Mouse (Mus musculus) neural tube, postnatal 0 days (tissue): Measurements from ENCODE around the gene Rsl1d1. TPM values are rescaled to one million over a fixed set of nuclear protein-coding genes. Genes with fewer than 3 reads are reported as not detected.

Experiments used
- microRNA-seq: library from miRNA; unstranded; fragments of <30 nt; microRNA quantifications from one replicate; pipeline ENCODE4, GENCODE M21; 2016
- polyA plus RNA-seq: library from polyadenylated mRNA; unstranded; fragments of >200 nt; fragmentation: Nextera tagmentation; extraction: Ambion mirVana; gene quantifications from 2 replicates; pipeline ENCODE4 v1.2.1, GENCODE M21; 2015

The Rsl1d1 gene
- polyA plus RNA-seq: 104 TPM in 2 replicates

GRCm38 (mm10) chr16:11202571-11203554 lies at the start of gene Rsl1d1:
Gene Rsl1d1, minus strand, starts transcription at chr16:11203331.

GRCm38 (mm10) chr16:11176208-11176883 lies 26.8 kb downstream of the Rsl1d1 start, which contains the start of gene Zc3h7a:
Gene Zc3h7a, minus strand, starts transcription at chr16:11176393.

Small RNAs within 50 kb of the gene (microRNA-seq; reads per million reads assigned to microRNA genes)
- gene Gm23935: 98.4 reads per million, percentile 43 among the genes with 10 or more reads in this experiment

Other genes starting within 250 kb of the Rsl1d1 start
- gene Snn, start 142.4 kb downstream of the Rsl1d1 start, polyA plus RNA-seq: 85.9 and 103 TPM in 2 replicates
- gene Litaf, start 137.2 kb downstream of the Rsl1d1 start, polyA plus RNA-seq: 27.9 and 30.6 TPM in 2 replicates
- gene Txndc11, start 68.7 kb downstream of the Rsl1d1 start, polyA plus RNA-seq: 31.5 and 32.5 TPM in 2 replicates
- 35.2 and 41.1 TPM in 2 replicates for gene Zc3h7a, start 26.9 kb downstream of the Rsl1d1 start, polyA plus RNA-seq
- gene Gspt1, start 51.0 kb upstream of the Rsl1d1 start, polyA plus RNA-seq: 53.6 and 58.7 TPM in 2 replicates
- gene Tnfrsf17, start 110.5 kb upstream of the Rsl1d1 start, polyA plus RNA-seq: 0.29 and 0.32 TPM in 2 replicates
- gene Snx29, start 119.6 kb upstream of the Rsl1d1 start, polyA plus RNA-seq: 8.9 and 11.6 TPM in 2 replicates